Mouse (Mus musculus) E14TG2a.4 (cell line): ENCODE data around the gene Polr3c.

Experiments used
- H3K27me3 ChIP-seq: 2 replicates; pipeline ENCODE4 v1.6.1; 2014; ENCODE audit warnings: low read length, control low read depth; ENCODE audit not compliant: insufficient read depth
- H3K36me3 ChIP-seq: 2 replicates; pipeline ENCODE4 v1.6.1; 2014; ENCODE audit warnings: low read length, control low read depth; ENCODE audit not compliant: insufficient read depth
- H3K4me1 ChIP-seq: replicated peaks from 2 replicates; pipeline ENCODE4 v1.6.1; 2014; ENCODE audit warnings: low read depth, low read length, control low read depth
- H3K4me3 ChIP-seq: replicated peaks from 2 replicates; pipeline ENCODE4 v1.5.1; 2014; ENCODE audit warnings: mild to moderate bottlenecking, low read length
- H3K9me3 ChIP-seq: 2 replicates; pipeline ENCODE4 v1.6.1; 2014; ENCODE audit warnings: low read length, control low read depth
- CTCF ChIP-seq: conservative IDR thresholded peaks from 2 replicates; pipeline ENCODE4 v1.5.1; 2014; ENCODE audit warnings: low read length
- NANOG ChIP-seq: IDR thresholded peaks from 2 replicates; pipeline ENCODE4 v1.6.1; 2014; ENCODE audit warnings: borderline replicate concordance, low read length, mixed read lengths
- POU5F1 ChIP-seq: IDR thresholded peaks from 2 replicates; pipeline ENCODE4 v1.6.1; 2014; ENCODE audit warnings: low read length, borderline replicate concordance

Gene Polr3c

DNA sequence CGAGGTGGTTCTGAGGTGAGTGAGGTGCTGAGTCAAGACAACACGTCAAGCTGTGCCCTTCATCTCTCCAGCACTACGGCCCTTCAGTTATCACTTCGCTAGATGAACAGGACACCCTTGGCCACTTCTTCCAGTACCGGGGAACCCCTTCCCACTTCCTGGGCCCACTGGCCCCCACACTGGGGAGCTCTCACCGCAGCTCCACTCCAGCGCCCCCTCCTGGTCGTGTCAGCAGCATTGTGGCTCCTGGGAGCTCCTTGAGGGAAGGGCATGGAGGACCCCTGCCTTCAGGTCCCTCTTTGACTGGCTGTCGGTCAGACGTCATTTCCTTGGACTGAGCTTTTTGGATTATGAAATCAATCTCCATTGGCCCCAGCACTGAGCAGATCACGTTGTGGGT is 22.6 kb downstream of the Polr3c start:
- Histone ChIP-seq H3K4me3 (no peak overlapping the region), H3K27me3 (peaks cover 10% of the 10 kb centered on the region), H3K36me3 (peaks cover 71% of the 10 kb centered on the region), H3K9me3 (no peaks in the 10 kb centered on the region), H3K4me1 (peaks cover 79% of the 10 kb centered on the region)
- TF ChIP-seq NANOG = no peak
- peak; percentile 72 for TF ChIP-seq CTCF
- no peak for TF ChIP-seq POU5F1

DNA sequence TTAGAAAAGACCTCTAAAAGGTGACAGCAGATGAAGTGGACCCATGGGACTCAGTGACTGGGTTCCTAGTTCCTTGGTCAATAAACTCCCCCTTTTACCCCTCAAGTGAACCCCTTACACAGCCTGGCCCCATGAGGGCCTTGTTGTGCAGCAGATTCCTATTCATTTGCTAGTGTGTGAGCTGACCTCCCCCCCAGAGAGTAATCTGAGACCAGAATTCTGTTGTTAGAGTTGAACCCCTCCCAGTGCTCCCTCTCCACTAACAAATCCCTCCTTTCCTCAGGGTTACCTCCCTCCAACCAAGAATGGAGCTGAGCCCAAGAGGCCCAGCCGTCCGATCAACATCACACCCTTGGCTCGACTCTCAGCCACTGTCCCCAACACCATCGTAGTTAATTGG is 26.4 kb downstream of the Polr3c start:
- H3K4me3 ChIP-seq = peak overlapping the region; percentile 60
- no peak for TF ChIP-seq NANOG
- no peak for TF ChIP-seq POU5F1
- TF ChIP-seq CTCF = no peak
- peaks cover 59% of the 10 kb centered on the region for H3K36me3 ChIP-seq
- H3K9me3 ChIP-seq = no peaks in the 10 kb centered on the region
- no peaks in the 10 kb centered on the region for H3K27me3 ChIP-seq
- peaks cover 84% of the 10 kb centered on the region for H3K4me1 ChIP-seq

DNA sequence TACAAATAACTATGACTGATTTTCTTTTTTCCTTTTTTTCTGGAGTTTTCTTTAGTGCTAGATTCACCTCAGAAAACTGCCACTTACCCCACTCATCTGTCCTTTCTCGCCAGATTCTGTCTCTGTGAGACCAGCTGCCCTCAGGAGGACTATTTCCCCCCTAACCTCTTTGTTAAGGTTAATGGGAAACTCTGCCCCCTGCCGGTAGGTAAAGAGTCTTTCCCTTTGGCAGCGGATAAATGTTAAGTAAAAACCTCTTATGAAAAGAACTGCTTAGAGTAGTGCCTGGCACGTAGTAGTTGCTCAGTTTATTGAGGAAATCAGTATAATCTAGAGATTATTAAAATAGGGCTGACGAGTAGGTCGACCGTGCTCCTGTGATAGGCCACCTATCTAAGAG is 27.1 kb downstream of the Polr3c start:
- peak; percentile 77 for TF ChIP-seq CTCF
- TF ChIP-seq NANOG = no peak
- TF ChIP-seq POU5F1 = no peak
- Histone ChIP-seq H3K4me3 (no peak overlapping the region), H3K36me3 (peaks cover 53% of the 10 kb centered on the region)

DNA sequence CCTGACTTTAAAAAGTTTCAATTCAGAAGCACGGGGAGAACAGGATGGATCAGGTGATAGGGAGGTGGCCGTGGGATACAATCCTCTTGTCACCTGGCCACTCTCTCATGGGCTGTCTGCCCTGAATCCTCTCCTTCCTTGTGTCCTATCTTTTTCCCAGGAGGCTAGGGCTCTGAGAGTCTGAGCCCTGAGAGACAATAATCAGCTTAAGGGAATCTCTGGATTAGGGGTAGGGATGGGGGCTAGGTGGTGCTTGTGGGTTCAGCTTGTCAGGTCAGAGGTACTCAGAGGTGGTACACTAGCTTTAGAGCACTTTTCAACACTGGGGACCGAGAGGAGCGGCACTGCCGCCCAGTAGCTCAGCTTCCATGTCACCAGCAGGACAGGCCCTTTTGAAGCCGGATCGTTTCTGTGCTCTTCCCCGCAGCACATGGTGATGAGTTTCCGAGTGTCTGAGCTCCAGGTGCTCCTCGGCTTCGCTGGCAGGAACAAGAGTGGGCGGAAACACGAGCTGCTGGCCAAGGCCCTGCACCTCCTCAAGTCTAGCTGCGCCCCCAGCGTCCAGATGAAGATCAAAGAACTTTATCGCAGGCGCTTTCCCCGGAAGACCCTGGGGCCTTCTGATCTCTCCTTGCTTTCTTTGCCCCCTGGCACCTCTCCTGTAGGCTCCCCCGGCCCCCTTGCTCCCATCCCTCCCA is 28.3 kb downstream of the Polr3c start:
- no peaks in the 10 kb centered on the region for H3K27me3 ChIP-seq
- H3K36me3 ChIP-seq = peaks cover 40% of the 10 kb centered on the region
- H3K4me3 ChIP-seq = peak overlapping the region; percentile 39
- H3K4me1 ChIP-seq = peaks cover 79% of the 10 kb centered on the region
- H3K9me3 ChIP-seq = no peaks in the 10 kb centered on the region
- TF ChIP-seq POU5F1 (no peak), CTCF (no peak), NANOG (no peak)

More for the DNA sequence above, 27.1 kb downstream of the Polr3c start:
- H3K4me1 ChIP-seq = peaks cover 86% of the 10 kb centered on the region
- no peaks in the 10 kb centered on the region for H3K9me3 ChIP-seq
- H3K27me3 ChIP-seq = no peaks in the 10 kb centered on the region

DNA sequence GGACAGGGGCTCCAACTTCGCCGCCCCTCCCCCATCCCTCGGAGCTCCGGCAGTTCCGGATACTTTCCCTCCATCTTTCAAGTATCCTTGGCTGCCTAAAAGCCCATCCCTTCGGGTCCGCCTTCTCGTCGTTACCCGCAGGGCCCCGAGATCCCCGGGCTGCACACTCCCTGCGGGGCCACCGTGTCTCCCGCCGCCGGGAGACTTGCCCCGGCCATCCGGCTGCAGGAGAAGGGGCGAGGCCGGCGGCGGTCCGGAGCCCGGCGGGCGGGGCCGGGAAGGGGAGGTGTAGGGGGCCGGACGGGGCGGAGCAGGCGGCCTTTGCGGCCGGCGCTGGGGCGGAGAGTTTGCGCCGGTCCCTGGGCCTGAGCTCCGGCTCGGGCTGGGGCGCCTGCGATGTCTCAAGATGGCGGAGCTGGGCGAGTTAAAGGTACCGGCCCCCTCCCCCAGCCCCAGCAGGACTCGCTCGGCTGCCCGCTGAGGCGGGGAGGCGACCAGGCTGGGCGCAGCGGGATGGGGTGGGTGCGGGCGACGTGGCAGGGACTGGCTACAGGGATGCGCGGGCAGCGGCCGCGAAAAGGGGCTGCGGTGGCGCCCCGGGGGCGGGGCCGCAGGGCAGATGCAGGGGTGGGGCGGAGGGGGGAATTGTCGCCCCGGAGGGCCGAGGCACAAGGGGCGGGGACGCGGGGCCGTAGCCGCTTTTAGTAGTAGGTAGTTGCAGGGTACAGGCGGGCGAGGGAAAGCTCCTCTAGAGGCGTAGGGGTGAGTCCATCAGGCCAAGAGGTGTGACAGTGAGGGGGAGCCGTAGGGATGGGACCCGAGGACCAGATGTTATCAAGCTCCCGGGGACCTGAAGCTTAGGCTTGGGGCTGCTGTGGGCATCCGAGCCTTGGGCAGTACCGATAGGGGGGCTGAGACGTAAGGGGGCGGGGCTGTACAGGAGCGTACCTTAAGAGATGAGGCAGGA is 30.4 kb downstream of the Polr3c start:
- peaks cover 76% of the 10 kb centered on the region for H3K4me1 ChIP-seq
- H3K27me3 ChIP-seq = no peaks in the 10 kb centered on the region
- H3K36me3 ChIP-seq = peaks cover 21% of the 10 kb centered on the region
- H3K9me3 ChIP-seq = no peaks in the 10 kb centered on the region
- H3K4me3 ChIP-seq = peak overlapping the region; percentile 98
- no peak for TF ChIP-seq POU5F1
- no peak for TF ChIP-seq NANOG
- no peak for TF ChIP-seq CTCF

DNA sequence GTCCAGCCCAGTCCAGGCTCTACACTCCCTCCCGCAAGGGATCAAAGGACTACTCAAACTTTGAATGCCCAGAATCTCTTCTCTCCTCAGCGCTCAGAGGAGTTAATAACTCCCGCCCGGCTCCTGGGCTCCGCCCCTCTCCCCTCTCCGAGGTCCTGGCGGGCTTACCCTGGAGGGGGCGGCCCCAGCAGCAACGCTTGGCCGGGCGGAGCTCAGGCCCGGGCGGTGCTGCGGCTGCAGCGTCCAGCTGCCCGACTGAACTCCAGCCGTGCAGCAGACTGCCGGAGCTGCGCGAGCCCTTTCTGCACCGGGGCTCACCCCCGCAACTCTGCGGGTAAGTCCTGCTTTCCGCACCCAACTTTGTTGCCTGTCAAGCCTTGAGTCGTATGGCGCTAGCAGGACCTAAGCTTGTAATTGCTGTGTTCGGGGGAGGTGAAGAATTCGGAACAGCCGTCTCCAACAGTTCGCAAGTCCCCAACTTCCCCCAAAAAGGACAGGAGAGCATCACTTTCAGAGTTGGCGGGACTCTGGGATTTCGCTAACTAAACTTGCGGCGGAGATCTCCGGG is 31.1 kb downstream of the Polr3c start, which contains the start of gene Pias3:
Pias3 (plus strand) TSS at position 187 of the 568 bp plus-strand sequence.
- Histone ChIP-seq H3K27me3 (no peaks in the 10 kb centered on the region), H3K4me1 (peaks cover 76% of the 10 kb centered on the region), H3K36me3 (peaks cover 13% of the 10 kb centered on the region), H3K4me3 (peak within 1 kb of the TSS; percentile 98), H3K9me3 (no peaks in the 10 kb centered on the region)
- TF ChIP-seq POU5F1 (no peak), CTCF (no peak), NANOG (no peak)

DNA sequence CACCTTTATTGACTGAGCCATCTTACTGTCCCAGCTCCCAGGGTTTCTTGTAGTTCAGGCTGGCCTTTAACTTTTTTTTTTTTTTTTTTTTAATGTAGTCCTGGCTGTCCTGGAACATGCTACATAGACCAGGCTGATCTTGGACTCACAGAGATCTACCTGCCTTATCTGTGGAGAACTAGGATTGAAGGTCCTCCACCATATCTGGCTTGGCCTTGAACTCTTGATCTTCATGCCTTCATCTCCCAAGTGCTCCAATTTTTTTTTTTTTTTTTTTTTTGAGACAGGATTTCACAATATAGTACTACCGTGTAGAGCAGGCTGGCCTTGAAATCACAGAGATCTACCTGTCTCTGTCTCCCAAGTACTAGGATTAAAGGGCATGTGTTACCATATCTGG is 33.8 kb downstream of the Polr3c start:
- no peaks in the 10 kb centered on the region for H3K9me3 ChIP-seq
- peaks cover 9% of the 10 kb centered on the region; the same call in 1 of the 2 replicates for H3K27me3 ChIP-seq
- peak overlapping the region; percentile 24 for H3K4me3 ChIP-seq
- peaks cover 73% of the 10 kb centered on the region for H3K4me1 ChIP-seq
- no peaks in the 10 kb centered on the region for H3K36me3 ChIP-seq
- TF ChIP-seq CTCF = no peak

DNA sequence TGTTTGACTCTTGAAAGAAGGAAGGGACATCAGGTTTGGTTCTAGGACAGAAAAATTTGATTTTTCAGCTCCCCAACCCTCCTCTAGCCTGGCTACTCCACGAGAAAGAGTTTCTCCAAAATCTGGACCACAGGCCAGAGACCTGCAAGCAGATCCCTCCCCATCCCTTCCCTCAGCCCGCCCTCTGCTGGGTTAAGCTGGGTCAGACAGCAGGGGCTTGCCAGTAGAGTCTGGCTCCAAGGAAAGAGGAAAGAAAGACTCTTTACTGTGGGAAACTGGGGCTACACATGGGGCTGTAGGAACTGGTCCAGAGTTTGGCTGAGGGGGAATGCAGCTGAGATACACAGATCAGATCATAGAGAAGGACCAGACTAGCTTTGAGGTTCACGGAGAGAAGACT is 34.9 kb downstream of the Polr3c start:
- no peak overlapping the region for H3K4me3 ChIP-seq
- peaks cover 9% of the 10 kb centered on the region; the same call in 1 of the 2 replicates for H3K27me3 ChIP-seq
- TF ChIP-seq CTCF (peak; percentile 31), POU5F1 (no peak), NANOG (no peak)
- peaks cover 66% of the 10 kb centered on the region for H3K4me1 ChIP-seq
- no peaks in the 10 kb centered on the region for H3K36me3 ChIP-seq
- H3K9me3 ChIP-seq = no peaks in the 10 kb centered on the region
